Mouse (Mus musculus) mesoderm, embryonic 11.5 days (tissue): ENCODE results near the gene Cst8.
"Not testable (repeated sequence)": the region's sequence is repeated elsewhere in the genome, so short reads cannot be mapped to it uniquely, and the experiment has no call there.

Source experiments
- DNase-seq: peaks from one replicate; pipeline ENCODE4 v3.0.0-alpha.2; 2012; ENCODE audit warnings: low read depth, low spot score

Cst8 gene

DNA sequence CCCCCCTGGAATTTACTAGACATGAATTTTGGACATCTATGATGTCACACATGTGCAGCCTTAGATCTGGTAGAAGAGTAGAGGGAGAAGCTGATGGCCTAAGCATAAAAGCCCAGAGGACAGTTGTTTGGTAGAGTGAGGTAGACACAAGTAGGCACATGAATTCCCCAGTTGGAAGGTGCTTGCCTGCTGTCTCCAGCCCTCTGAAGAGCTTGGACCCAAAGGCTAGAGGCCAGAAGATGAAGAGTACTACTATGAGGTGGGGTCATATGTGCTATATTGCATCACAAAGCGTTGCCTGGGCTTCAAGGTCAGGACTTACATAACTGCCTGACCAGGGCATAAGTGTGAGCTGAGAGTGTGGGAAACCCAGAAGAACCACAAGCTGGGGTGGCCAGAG is at the start of gene Cst8:
TSS of gene Cst8 (plus strand) at position 301 of the 400 bp plus-strand sequence.
- DNase-seq, result no peak

- DNase-seq, result no peak
Measured at GRCm38 (mm10) chr2:148750058-148750457, 48.5 kb upstream of the Cst8 start, which contains the start of gene Cstl1. Gene Cstl1 (plus strand): TSS chr2:148750358.

DNA sequence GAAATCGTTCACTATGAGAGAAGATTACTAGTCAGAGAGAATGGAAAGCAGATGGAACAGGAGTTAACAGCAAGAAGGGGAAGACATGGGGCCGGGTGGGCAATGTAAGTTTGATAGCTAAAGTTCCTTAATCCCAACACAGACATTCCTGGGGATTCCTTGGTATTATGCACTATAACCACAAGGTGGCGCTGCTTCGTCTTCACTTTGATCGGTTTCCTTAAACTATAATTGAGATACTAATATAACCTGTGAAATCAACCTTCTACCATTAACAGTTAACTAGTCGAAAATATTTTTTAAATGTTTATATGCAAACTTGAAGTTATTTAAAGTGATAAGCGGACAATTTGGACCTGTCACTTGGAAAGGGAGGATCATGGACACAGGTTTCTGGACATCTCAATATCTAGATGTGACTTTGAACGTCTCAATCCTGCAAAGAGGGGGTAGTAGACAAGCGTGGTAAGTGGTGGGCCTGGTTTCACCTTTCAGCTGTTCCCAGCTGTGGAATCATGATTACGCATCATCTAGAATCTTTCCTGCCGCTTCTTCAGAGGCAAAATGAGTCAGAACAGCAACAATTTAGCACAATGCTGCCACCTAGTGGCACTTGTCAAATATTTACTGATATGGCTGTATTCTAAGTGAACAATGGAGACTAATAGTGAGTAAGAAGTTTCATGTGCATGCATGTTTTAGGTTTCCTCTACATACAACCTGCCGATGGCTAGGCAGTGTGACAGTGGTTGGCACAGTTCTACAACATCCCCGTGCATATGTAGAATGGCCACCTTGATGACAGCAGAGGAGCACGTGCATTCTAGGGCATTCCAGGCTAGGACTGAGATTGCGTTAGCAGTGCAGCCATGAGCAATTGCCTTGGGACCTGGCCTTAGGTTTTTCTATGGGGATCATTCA is 46.4 kb upstream of the Cst8 start:
- peak; percentile 91 for DNase-seq

DNA sequence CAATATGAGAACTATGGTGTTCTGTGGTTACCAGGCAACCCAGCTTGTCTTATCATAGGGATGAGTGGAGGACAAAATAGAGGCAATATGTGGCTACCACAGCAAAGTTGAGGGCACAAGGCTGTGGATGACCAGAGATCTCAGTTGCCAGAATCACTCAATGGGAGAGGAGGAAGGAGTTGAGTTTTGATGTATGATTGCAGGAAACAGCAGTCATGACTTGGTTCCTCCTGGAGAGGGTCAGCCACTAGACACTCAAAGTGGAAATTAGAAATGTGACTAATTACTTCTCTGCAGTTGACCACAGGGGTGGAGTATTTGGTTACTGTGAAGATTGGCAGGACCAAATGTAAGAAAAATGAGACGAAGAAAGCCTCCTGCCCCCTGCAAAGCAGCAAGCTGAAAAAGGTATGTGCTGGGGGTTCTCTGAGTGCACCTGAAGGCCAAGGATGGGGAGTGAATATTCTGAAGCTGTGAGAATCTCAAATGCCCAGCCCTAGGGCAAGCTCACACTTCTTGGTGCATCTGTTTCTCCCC is 44.2 kb upstream of the Cst8 start:
- DNase-seq, result no peak

DNA sequence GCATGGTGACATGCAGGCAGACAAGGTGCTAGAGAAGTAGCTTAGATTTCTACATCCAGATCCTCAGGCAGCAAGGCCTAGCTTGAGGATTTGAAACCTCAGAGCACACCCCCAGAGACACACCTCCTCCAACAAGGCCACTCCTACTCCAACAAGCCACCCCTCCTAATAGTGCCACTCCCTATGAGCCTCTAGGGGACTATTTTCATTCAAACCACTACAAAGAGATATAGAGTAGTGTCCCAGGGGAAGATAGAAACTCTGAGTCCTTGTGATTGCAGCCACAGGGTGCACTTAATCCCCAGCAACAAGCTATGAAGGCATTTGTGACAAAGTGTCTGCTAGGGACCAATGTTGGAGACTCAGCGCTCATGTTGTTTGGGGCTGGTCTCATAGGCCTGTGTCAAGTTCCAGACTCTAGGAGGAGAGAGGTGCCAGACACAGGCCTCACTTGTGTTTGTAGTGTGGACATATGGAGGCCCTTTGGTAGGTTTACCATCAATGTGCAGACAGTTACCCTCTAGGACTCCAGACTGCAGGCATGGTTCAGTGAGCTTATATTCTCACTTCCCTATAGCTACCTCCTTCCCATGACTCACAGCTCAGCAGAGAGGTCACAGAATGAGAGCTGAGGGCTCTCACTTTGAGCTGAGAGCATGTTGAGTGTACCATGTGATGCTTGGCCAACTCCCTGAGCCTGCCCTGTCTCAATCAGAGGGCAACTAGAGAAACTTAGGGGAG is 34.8 kb upstream of the Cst8 start:
- no peak for DNase-seq

- DNase-seq, result not testable (repeated sequence)
Measured at GRCm38 (mm10) chr2:148771397-148771796, 27.2 kb upstream of the Cst8 start, which contains the start of gene Cst11. Gene Cst11 (minus strand): TSS chr2:148771497.

- no peak for DNase-seq
Measured at GRCm38 (mm10) chr2:148781709-148782108, 16.9 kb upstream of the Cst8 start, which contains the start of gene 8030411F24Rik. Gene 8030411F24Rik (plus strand): TSS chr2:148782009.

DNA sequence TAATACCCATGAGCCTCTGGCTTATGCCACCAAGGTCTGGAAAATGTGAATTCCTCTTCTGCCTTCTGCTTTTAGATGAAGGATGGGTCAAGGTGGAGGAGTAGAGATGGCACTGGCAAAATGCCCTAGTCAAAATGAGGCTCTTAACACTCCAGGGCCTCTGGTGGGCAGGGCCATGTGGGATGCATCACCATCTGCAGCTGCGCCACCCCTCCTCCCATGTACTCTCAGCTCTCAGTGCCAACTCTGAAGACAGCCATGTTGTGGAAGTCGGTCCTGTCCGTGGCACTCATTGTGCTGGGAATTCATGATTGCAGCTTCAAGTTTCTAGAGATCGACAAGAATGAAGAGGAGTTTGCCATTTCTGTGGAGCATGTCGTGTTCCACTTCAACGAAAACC is 9.4 kb upstream of the Cst8 start, which contains the start of gene Cst12:
TSS of gene Cst12 (plus strand) at position 220 of the 400 bp plus-strand sequence.
- DNase-seq, result no peak

GRCm38 (mm10) chr2:148801491-148801921 is 2.9 kb downstream of the Cst8 start:
- DNase-seq, result no peak

GRCm38 (mm10) chr2:148806696-148807095 is 8.1 kb downstream of the Cst8 start:
- DNase-seq, result no peak

DNA sequence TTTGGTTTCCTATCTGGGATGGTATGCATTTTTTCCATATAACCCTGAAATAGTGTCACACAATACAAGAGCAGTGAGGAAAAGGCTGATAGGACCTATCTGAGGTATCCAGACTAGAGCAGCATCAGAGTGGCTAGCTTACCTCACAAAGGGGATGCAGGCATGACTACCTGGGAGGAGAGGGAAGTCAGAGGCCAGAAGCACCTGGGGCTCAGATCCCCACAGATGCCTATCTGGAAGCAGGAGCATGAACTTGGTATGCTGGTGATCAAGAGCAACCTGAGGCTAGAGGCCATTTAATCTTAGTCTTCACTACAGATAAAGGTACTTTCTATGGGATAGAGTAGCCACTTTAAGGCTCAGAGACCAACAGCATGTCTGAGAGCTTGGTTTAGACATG is 21.3 kb downstream of the Cst8 start, which contains the start of gene Cst13:
TSS of gene Cst13 (plus strand) at position 173 of the 400 bp plus-strand sequence.
- no peak for DNase-seq

DNA sequence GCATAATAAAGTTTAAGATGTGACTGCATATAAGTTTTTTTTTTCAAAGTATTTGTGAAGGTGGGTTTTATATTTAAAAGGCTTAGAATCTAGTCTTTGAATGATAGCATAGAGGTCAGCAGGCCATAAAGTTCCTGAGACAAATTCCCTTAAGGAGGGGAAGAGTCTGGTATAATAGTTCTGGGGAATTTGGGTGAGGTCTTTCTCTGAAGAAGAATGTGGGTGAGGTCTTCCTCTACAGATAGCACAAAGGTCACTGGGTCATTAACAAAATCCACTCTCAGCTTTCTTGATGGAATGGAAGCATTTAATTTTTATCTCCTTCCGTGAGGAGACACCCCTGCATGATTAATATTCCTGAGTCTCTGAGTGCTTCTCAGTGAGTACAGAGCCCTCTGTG is 27.4 kb downstream of the Cst8 start:
- no peak for DNase-seq

DNA sequence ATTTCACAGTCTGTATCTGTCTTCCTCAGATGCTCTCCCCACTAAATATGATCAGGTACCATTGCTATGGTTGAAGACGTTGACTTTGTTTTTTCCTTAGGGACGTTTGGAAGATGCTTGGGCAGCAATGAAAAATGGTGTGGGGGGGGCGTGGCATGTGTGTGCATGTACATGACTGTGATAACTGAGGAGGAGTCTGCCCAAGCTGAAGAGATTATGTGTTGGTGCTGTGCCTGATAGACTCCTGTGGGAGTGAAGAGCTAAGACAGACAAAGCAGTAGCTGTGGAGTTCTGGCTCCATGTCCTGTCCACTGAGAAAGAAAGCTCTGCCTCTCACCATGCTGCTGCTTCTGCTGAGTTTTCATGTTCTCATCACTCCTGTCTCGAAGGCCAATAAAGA is 36.3 kb downstream of the Cst8 start, which contains the start of gene Cst9:
TSS of gene Cst9 (plus strand) at position 236 of the 400 bp plus-strand sequence.
- DNase-seq, result no peak

- DNase-seq, result no peak
Measured at GRCm38 (mm10) chr2:148838075-148838777, 39.6 kb downstream of the Cst8 start.

GRCm38 (mm10) chr2:148839224-148839623 is 40.6 kb downstream of the Cst8 start:
- no peak for DNase-seq

DNA sequence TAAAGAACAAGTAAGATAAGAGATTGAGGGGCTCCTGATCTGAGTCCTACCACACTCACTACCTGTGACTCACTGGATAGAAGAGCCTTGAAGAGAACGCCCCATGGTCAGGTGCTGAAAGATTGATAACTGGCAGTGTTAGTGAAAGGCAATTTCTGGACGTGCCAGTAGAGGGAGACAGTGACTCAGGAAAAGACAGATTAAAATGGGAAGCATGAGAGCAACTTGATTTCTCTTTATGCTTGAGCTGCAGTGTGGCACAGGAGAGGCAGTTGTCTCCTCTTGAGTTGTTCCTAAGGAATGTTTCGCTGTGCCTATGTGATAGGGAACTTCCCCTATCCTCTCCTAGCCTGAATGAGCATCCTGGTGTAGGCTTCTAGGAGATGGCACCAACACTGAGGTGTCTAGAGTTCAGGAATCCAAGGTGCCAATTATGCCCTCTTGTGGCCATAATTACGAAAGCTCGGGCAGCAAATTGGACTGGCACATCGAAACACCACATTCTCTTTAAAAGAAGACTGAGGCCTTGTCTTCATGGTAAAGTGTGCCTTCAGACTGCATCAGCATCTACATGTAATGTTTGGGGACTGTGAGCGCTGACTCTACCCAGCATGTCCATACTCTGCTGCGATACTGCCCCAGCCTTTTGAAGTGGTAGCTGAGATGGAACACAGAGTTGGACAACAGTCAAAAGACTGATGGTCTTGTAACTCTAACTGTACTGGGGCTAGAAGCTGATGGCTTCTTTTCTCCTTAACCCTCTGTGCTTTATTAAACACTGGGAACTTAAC is 52.7 kb downstream of the Cst8 start:
- peak; percentile 71 for DNase-seq
